8 mouse cellular contexts compared by ENCODE assay signal in genomic region chr1:167644866-167645537, GRCm38 (mm10). TPM values are rescaled to one million over a fixed set of nuclear protein-coding genes. Genes with fewer than 3 reads are reported as not detected.
DNase-seq lines count a peak whose midpoint lies in the region; ATAC-seq and TF ChIP-seq lines count a peak whose summit lies in the region.

No protein-coding gene starts in this region.

- peak; percentile 59 for DNase-seq in cerebellum, adult 11 months
- peak; percentile 87 for DNase-seq in forebrain, embryonic 14.5 days (ENCODE audit: low spot score)
- DNase-seq in heart, postnatal 4 days = peak; percentile 93
- DNase-seq in layer of hippocampus, adult 2 months (ENCODE audit: low spot score in 2 of 2) = peak; percentile 81 to 95
- peak; percentile 38 for DNase-seq in retina, adult 2 months (ENCODE audit: low read depth, low spot score)
- peak; percentile 76 for DNase-seq in thymus, postnatal 4 days

- peak; percentile 85 for TF ChIP-seq CTCF in ES-Bruce4 (IDR thresholded peaks at IDR 0.05; ENCODE audit: low read depth, low read length)
- TF ChIP-seq CTCF in layer of hippocampus, adult 2 months (conservative IDR thresholded peaks at IDR 0.05) = peak; percentile 98

- H3K27ac ChIP-seq in ES-Bruce4 (ENCODE audit: insufficient read depth, low read length) = no peak overlapping the region
- H3K27ac ChIP-seq in forebrain, embryonic 14.5 days (ENCODE audit: low read depth, low read length) = no peak overlapping the region
- H3K27ac ChIP-seq in layer of hippocampus, adult 2 months = no peak overlapping the region
- no peak overlapping the region for H3K27ac ChIP-seq in lung, embryonic 16.5 days (ENCODE audit: low read length)

- no peak for TF ChIP-seq EP300 in ES-Bruce4 (IDR thresholded peaks at IDR 0.05; ENCODE audit: insufficient read depth, low read depth, low read length)

- no peak for TF ChIP-seq POLR2A in ES-Bruce4 (IDR thresholded peaks at IDR 0.05; ENCODE audit: insufficient read depth, low read length)

- no peaks in the 10 kb centered on the region for H3K4me1 ChIP-seq in ES-Bruce4 (ENCODE audit: control insufficient read depth, insufficient read depth, low read length)
- H3K4me1 ChIP-seq in forebrain, embryonic 14.5 days (ENCODE audit: control insufficient read depth, insufficient read depth, low read length) = no peaks in the 10 kb centered on the region
- no peaks in the 10 kb centered on the region for H3K4me1 ChIP-seq in lung, embryonic 16.5 days (replicated peaks; ENCODE audit: control insufficient read depth, insufficient read depth, low read length)

- no peak overlapping the region for H3K4me2 ChIP-seq in forebrain, embryonic 14.5 days (ENCODE audit: low read length)
- no peak overlapping the region for H3K4me2 ChIP-seq in lung, embryonic 16.5 days (ENCODE audit: low read depth, low read length)

- ATAC-seq in forebrain, embryonic 14.5 days = peak; percentile 77
- peak; percentile 61 for ATAC-seq in lung, embryonic 16.5 days (ENCODE audit: low read depth)

- H3K36me3 ChIP-seq in ES-Bruce4 (ENCODE audit: control insufficient read depth, insufficient read depth, low read length, poor library complexity, severe bottlenecking) = no peaks in the 10 kb centered on the region
- H3K36me3 ChIP-seq in forebrain, embryonic 14.5 days (ENCODE audit: control insufficient read depth, insufficient read depth, low read length) = no peaks in the 10 kb centered on the region
- no peaks in the 10 kb centered on the region for H3K36me3 ChIP-seq in lung, embryonic 16.5 days (ENCODE audit: control insufficient read depth, insufficient read depth, low read length)

- WGBS in forebrain, embryonic 14.5 days = 18% methylated on average over 16 of the region's 16 CpGs
- 16% methylated on average over 16 of the region's 16 CpGs for WGBS in lung, embryonic 16.5 days

- no peaks in the 10 kb centered on the region for H3K9me3 ChIP-seq in ES-Bruce4 (replicated peaks; ENCODE audit: control insufficient read depth, insufficient read depth, low read length, poor library complexity, severe bottlenecking)
- H3K9me3 ChIP-seq in forebrain, embryonic 14.5 days (replicated peaks; ENCODE audit: control insufficient read depth, low read length) = no peaks in the 10 kb centered on the region
- no peaks in the 10 kb centered on the region for H3K9me3 ChIP-seq in lung, embryonic 16.5 days (ENCODE audit: control insufficient read depth, low read length)

- H3K27me3 ChIP-seq in ES-Bruce4 (ENCODE audit: control insufficient read depth, insufficient read depth, low read length, poor library complexity, severe bottlenecking) = no peaks in the 10 kb centered on the region
- H3K27me3 ChIP-seq in forebrain, embryonic 14.5 days (replicated peaks; ENCODE audit: control insufficient read depth, insufficient read depth, low read length) = no peaks in the 10 kb centered on the region
- H3K27me3 ChIP-seq in lung, embryonic 16.5 days (ENCODE audit: control insufficient read depth, insufficient read depth, low read depth, low read length) = peaks cover 3% of the 10 kb centered on the region; the same call in 1 of the 2 replicates

- no peak overlapping the region for H3K4me3 ChIP-seq in ES-Bruce4 (ENCODE audit: low read depth, low read length)
- no peak overlapping the region for H3K4me3 ChIP-seq in forebrain, embryonic 14.5 days (ENCODE audit: low read depth, low read length)
- H3K4me3 ChIP-seq in layer of hippocampus, adult 2 months = no peak overlapping the region
- no peak overlapping the region for H3K4me3 ChIP-seq in lung, embryonic 16.5 days (ENCODE audit: low read length)

- H3K9ac ChIP-seq in ES-Bruce4 (ENCODE audit: low read depth, poor library complexity, severe bottlenecking) = no peak overlapping the region
- H3K9ac ChIP-seq in forebrain, embryonic 14.5 days (ENCODE audit: low read length) = no peak overlapping the region
- H3K9ac ChIP-seq in lung, embryonic 16.5 days (ENCODE audit: low read length) = no peak overlapping the region

RNA-seq across cellular contexts. Expression of gene Lmx1a, which starts 44.0 kb away (rescaled TPM):
- 0.18 and 0.21 TPM in 2 replicates for polyA plus RNA-seq in ES-Bruce4 (2011; ENCODE audit: insufficient read depth, insufficient read length, low read depth, missing spikeins)
- polyA plus RNA-seq in forebrain, embryonic 14.5 days (2014; fragmentation: Nextera tagmentation; extraction: Ambion mirVana) = 2.3 and 2.8 TPM in 2 replicates
- total RNA-seq in heart, postnatal 4 days (2021) = not detected
- under 1 TPM; 0.10 to 0.33 TPM for total RNA-seq in layer of hippocampus, adult 2 months (2021)
- polyA plus RNA-seq in lung, embryonic 16.5 days (2015; fragmentation: Nextera tagmentation; extraction: Ambion mirVana) = not detected in 2 replicates

RNA-seq across cellular contexts. Expression of gene Rxrg, which starts 46.8 kb away (rescaled TPM):
- not detected in 2 replicates for polyA plus RNA-seq in ES-Bruce4 (2011; ENCODE audit: insufficient read depth, insufficient read length, low read depth, missing spikeins)
- 9.3 and 18.6 TPM in 2 replicates for polyA plus RNA-seq in forebrain, embryonic 14.5 days (2014; fragmentation: Nextera tagmentation; extraction: Ambion mirVana)
- 1 to 10 TPM; 6.1 to 6.3 TPM for total RNA-seq in heart, postnatal 4 days (2021)
- 1 to 10 TPM; 5.5 to 6.8 TPM for total RNA-seq in layer of hippocampus, adult 2 months (2021)
- polyA plus RNA-seq in lung, embryonic 16.5 days (2015; fragmentation: Nextera tagmentation; extraction: Ambion mirVana) = 0.67 and 0.91 TPM in 2 replicates

Comparison
In these comparisons a context has a peak if more than half of its experiments do, and no peak if none do; other contexts are left out.
1. DNase-seq: peak in every context shown above with its lines; median percentile 93 in heart, postnatal 4 days; 88 in layer of hippocampus, adult 2 months; 87 in forebrain, embryonic 14.5 days; 76 in thymus, postnatal 4 days; 59 in cerebellum, adult 11 months; 38 in retina, adult 2 months.